Comparison of ENCODE assay signal across 8 mouse cellular contexts in the genomic region with DNA sequence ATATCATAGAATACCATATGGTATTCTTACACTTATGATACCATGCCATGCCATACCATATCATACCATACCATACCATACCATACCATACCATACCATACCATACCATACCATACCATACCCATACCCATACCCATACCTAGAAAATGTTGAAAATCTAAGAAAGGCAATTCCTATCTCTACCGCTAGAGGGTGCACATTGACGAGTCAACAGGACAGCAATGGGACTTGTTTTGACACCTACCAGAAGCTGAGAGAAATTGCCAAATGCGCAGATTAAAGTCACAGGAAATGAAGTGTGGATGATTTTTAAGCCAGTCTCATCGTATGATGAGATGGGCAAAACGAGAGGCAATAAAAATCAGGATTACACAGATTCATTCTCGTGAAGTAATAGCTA.
DNase-seq lines count a peak whose midpoint lies in the region; ATAC-seq and TF ChIP-seq lines count a peak whose summit lies in the region.
"Had no signal": no experiment of that assay in that cellular context is flagged by ENCODE, and none has a peak within 500 bp of the region (broad histone marks: within the 10 kb centered on the region; RNA-seq: fewer than 3 reads in every experiment).

No protein-coding gene starts in this region.

- WGBS in hindbrain, embryonic 14.5 days, result 37% methylated on average over 6 of the region's 6 CpGs
- WGBS in hindbrain, embryonic 12.5 days, result 41% methylated on average over 6 of the region's 6 CpGs
- 46% methylated on average over 6 of the region's 6 CpGs for WGBS in stomach, postnatal 0 days

- no peak overlapping the region for H3K4me3 ChIP-seq in hindbrain, embryonic 14.5 days (replicated peaks; ENCODE audit: low read length)
- no peak overlapping the region for H3K4me3 ChIP-seq in hindbrain, embryonic 12.5 days
- H3K4me3 ChIP-seq in stomach, postnatal 0 days (ENCODE audit: low read depth, low read length), result no peak overlapping the region
- H3K4me3 ChIP-seq: lung, embryonic 15.5 days had no signal

- H3K4me1 ChIP-seq in hindbrain, embryonic 14.5 days (replicated peaks; ENCODE audit: control insufficient read depth, insufficient read depth, low read length), result no peaks in the 10 kb centered on the region
- no peaks in the 10 kb centered on the region for H3K4me1 ChIP-seq in hindbrain, embryonic 12.5 days
- H3K4me1 ChIP-seq in stomach, postnatal 0 days (replicated peaks; ENCODE audit: control insufficient read depth, insufficient read depth), result no peaks in the 10 kb centered on the region
- H3K4me1 ChIP-seq: lung, embryonic 15.5 days had no signal

- no peak for ATAC-seq in hindbrain, embryonic 14.5 days (ENCODE audit: low FRiP score)
- no peak for ATAC-seq in hindbrain, embryonic 12.5 days (ENCODE audit: low FRiP score)
- no peak for ATAC-seq in stomach, postnatal 0 days (ENCODE audit: low FRiP score, low TSS enrichment)

- TF ChIP-seq CTCF in stomach, postnatal 0 days (IDR thresholded peaks at IDR 0.05; ENCODE audit: low read depth), result peak; percentile 86

- 0 out of 2 replicates have a peak, but pooled peaks cover 7% of the 10 kb centered on the region for H3K9me3 ChIP-seq in hindbrain, embryonic 14.5 days (ENCODE audit: control insufficient read depth, low read length)
- H3K9me3 ChIP-seq in hindbrain, embryonic 12.5 days (replicated peaks), result no peaks in the 10 kb centered on the region
- no peaks in the 10 kb centered on the region for H3K9me3 ChIP-seq in stomach, postnatal 0 days (ENCODE audit: control insufficient read depth, low read length)
- H3K9me3 ChIP-seq: lung, embryonic 15.5 days had no signal

- no peak overlapping the region for H3K4me2 ChIP-seq in hindbrain, embryonic 14.5 days (replicated peaks)
- H3K4me2 ChIP-seq in hindbrain, embryonic 12.5 days (replicated peaks), result no peak overlapping the region
- no peak overlapping the region for H3K4me2 ChIP-seq in stomach, postnatal 0 days (replicated peaks; ENCODE audit: low read depth)
- H3K4me2 ChIP-seq: lung, embryonic 15.5 days had no signal

- no peaks in the 10 kb centered on the region for H3K27me3 ChIP-seq in hindbrain, embryonic 14.5 days (ENCODE audit: control insufficient read depth, insufficient read depth, low read length)
- no peaks in the 10 kb centered on the region for H3K27me3 ChIP-seq in hindbrain, embryonic 12.5 days
- no peaks in the 10 kb centered on the region for H3K27me3 ChIP-seq in stomach, postnatal 0 days (ENCODE audit: control insufficient read depth, insufficient read depth, low read length)
- H3K27me3 ChIP-seq: lung, embryonic 15.5 days had no signal

- no peak overlapping the region for H3K27ac ChIP-seq in hindbrain, embryonic 14.5 days
- H3K27ac ChIP-seq in hindbrain, embryonic 12.5 days, result no peak overlapping the region
- H3K27ac ChIP-seq in stomach, postnatal 0 days (replicated peaks), result no peak overlapping the region
- H3K27ac ChIP-seq: lung, embryonic 15.5 days had no signal

- H3K9ac ChIP-seq in hindbrain, embryonic 14.5 days, result no peak overlapping the region
- no peak overlapping the region for H3K9ac ChIP-seq in hindbrain, embryonic 12.5 days
- H3K9ac ChIP-seq in stomach, postnatal 0 days (ENCODE audit: low read length), result no peak overlapping the region
- H3K9ac ChIP-seq: lung, embryonic 15.5 days had no signal

- peak; percentile 53 for DNase-seq in hindbrain, embryonic 14.5 days (ENCODE audit: low spot score)
- DNase-seq in thymus, postnatal 0 days (ENCODE audit: low spot score), result peak; percentile 31
- DNase-seq in thymus, postnatal 4 days, result no peak
- peak; percentile 72 for DNase-seq in embryo, embryonic 10 days (ENCODE audit: low spot score)
- no peak for DNase-seq in stomach, postnatal 0 days (ENCODE audit: low spot score)
- DNase-seq in urinary bladder, postnatal 10 days (ENCODE audit: low spot score), result no peak

- no peaks in the 10 kb centered on the region for H3K36me3 ChIP-seq in hindbrain, embryonic 14.5 days (replicated peaks; ENCODE audit: control insufficient read depth, insufficient read depth)
- no peaks in the 10 kb centered on the region for H3K36me3 ChIP-seq in hindbrain, embryonic 12.5 days
- H3K36me3 ChIP-seq in stomach, postnatal 0 days (ENCODE audit: control insufficient read depth, insufficient read depth, low read length), result no peaks in the 10 kb centered on the region
- H3K36me3 ChIP-seq: lung, embryonic 15.5 days had no signal

- TF ChIP-seq EP300 in stomach, postnatal 0 days (optimal IDR thresholded peaks at IDR 0.05), result no peak

Comparison
In these comparisons a context has a peak if more than half of its experiments do, and no peak if none do; other contexts are left out.
1. DNase-seq: peak in hindbrain, embryonic 14.5 days (single experiment), thymus, postnatal 0 days (single experiment) and embryo, embryonic 10 days (single experiment); none in thymus, postnatal 4 days (single experiment), stomach, postnatal 0 days (single experiment) and urinary bladder, postnatal 10 days (single experiment).